Mouse (Mus musculus) kidney, postnatal 36 days (tissue): Measurements from ENCODE around the gene Gpd2.

Experiments
- DNase-seq, 2 experiments: peaks; one replicate each; pipeline ENCODE4 v3.0.0; 2021 to 2022; ENCODE audit warnings: mixed read lengths in 2 of 2

The Gpd2 gene

DNA sequence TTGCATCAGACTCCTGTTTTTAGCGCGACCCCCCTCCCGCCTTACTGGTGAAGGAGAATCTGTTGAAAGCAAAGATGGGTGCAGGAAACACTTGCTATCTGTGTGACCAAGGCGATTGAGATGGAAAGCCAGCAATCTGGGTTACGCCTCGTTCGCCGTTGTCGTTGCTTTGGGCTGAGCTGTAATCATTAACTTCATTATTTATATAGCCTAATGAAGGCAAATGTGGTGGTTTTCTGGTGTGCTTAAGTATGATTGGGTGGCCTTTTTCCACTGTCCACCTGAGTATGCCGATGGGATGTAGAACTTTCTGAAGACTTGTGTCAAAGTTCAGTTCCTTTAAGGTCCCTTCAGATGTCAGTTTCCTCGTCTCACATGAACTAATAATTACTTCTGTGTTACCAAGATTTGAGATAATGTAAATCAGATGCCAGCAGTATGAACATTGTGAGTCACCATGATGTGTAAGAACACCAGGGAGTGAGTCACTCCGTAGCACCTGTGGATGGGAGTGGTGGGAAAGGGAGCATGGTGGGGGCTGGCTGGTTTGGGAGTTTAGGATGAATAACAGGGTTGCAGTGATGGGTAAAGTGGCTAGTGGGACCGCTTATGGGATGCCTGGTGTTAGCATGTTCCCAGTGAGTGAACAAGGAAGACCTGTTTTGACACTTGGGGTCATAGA lies 14.3 kb downstream of the Gpd2 start:
- no peak for DNase-seq

DNA sequence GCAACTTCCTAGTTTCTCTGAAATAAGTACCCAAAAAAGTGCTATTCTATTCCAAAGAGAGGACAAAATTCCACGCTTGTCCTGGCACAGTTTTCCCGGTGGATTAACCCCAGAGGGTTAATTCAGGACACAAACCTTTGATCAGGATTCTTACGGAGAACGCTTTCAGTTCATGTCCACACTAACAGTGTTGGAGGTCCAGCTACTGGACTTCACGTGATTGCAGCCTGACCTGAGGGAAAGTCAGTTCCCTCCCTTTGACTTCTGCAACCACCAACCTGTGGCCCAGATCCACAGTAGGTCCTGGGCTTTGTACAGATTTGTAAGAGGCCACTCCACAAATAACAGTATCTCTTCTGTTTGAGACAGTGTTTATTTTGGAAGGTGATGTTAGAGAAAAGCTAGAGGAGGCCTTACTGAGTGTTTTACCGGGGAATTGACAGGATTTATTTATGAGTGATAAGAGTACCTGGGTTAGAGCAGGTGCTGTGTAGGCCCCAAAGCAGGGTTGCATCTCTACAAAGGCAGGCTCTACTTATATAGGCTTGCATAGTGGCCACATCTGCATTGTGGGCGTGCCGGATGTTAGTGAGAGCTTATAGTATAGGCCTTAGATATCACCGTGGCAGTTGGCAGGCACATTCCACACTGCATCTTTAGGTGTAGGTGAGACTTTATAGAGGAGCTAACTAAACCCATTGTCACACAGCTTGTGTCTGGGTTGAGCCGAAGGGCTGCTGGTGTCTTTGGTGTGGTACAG lies 15.3 kb downstream of the Gpd2 start:
- peak; percentile 77 to 86 for DNase-seq

DNA sequence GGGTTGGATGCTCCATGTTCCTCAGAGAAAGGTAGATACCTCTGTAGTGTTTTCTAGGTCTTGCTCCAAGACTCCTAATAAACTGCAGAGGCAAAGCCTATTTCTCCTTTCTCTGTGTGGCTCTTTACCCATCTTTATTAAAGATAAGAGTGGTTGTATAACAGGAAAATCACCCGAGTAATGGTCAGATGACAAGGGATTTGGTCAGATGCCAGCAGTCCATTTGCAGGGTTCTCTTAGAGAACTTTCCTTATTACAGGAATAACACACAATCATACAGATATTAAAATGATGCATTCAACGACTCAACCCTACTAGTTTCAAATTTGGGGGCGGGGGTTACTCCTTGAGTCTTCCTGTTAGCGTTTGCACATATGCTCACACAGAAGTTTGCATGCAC lies 16.8 kb downstream of the Gpd2 start:
- peak in 1 of 2 experiments; percentile 45 for DNase-seq

DNA sequence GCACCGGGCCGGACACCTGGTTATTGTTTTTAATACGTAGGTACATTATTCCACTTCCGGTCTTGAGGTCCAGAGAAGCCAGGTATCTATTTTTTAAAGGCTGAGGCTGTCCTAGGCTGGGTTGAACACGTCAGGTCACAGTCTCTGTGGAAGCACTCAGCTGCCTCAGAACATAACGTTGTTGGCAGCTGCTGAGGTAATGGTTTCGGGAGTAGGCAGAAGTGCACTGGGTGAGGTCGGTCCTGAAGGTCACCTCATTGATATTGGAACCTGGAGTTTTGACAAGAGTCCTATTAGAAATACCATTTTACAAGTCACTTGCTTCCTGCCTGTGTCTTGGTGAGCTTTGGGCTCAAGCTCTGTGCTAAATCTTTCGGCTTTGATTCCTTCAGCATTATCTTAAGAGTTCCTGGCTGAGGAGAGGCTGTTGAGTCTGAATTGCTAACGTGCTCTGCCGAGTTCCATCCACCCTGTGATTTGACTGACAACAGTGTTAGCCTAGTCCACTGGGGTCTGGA lies 17.8 kb downstream of the Gpd2 start:
- no peak for DNase-seq

DNA sequence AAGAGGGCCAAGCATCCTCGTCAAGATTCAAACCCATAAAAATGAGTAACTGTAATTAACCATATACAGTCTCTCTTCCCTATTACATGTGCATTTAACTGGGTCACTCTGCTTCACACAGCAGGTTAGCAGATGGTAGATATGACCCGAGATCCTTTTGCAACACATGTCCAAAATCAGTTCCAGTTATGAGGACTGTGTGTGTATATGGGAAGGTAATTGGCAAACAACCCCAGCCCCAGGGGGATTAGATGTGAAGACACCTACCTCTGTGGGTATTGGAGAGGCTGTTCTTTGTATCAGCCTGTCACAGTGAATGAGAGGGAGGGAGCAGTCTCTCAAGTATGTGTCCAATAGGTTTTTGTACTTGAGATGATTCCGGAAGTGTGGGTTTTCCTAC lies 18.4 kb downstream of the Gpd2 start:
- DNase-seq: no peak

DNA sequence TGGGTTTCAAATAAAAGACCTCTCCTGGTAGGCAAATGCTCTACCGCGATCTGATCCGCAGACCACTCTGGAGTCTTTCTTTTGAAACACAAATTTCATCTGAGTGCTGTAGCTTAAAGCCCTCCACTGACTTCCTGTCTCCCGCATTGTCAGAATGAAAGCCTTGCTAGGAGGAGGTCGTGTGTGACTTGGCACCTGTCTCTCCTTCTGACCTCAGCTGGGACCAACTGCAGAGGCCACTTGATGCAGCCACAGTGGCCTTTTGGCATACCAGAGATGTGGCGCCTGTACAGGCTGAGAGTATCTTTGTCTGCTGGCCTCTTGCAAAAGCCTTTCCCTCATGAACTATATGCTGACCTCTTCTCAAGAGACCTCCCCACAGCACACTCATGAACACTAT lies 19.0 kb downstream of the Gpd2 start:
- no peak for DNase-seq

DNA sequence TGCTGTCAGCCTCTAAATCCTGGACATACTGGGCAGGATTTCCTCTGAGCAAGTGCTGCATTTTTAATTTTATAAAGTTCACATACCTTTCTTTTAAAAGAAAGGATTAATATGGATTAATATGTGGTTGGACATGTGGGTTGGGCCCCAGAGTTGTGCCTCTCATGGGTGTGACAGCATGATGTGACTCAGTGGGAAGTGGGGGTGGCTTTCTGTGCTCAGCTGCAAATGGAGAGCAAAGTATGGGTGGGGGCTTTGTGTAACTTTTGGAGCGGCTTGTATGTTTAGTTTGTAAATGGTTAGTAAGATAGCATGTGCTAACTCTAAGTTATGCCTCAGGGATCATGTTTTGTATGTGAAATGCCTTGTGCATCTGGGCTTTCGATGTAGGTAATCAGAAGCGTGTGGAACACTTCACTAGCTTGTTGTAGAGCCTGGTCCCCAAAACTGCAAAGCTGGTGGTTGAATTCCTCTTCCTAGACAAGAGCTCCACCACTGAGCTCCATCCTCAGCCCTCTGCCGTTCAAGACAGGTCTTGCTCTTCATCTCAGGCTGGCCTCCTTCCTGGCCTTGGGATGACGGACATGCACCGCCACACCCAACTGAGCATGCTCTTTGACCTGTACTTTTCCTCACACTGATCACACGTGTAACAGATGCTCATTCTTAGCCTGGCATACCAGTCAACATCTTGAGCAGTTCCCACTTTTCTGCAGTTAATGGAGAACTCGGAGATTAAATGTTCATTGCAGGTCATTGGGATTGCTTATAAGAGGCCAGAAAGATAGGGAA lies 24.0 kb downstream of the Gpd2 start:
- DNase-seq: peak; percentile 71 to 78

DNA sequence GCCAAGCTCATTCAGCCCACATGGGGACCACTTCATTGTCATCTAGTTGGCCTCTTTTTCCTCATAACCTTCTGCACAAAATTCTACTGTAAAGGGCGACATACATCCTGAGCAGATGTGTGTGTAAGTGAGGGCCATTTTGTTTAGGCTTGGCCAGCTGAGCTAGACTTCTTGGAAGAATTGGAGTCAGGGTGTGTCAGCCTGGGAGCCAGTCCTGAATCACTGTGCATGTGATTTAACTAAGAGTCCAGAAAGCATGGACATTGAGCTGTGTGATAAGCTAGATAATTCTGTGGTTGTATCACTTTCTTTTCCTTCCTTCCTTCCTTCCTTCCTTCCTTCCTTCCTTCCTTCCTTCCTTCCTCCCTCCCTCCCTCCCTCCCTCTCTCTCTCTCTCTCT lies 26.0 kb downstream of the Gpd2 start:
- no peak for DNase-seq

DNA sequence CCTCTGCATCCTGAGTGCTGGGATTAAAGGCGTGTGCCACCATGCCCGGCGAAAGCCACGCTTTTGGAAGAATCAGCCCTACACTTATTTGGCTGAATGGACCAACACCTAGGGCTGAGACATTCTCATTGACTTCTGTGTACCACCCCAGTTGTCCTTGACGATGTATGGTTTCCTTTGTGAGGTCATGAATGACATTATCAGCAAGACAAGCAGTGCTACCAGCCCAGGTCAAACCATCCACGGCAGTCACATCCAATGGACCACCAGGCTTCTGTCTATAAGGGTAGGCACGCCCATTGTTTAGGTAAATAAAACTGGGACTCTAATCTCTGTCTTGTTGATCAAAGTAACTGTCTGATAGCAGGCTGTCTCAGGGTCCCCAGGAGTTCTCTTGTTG lies 27.5 kb downstream of the Gpd2 start:
- DNase-seq: no peak

DNA sequence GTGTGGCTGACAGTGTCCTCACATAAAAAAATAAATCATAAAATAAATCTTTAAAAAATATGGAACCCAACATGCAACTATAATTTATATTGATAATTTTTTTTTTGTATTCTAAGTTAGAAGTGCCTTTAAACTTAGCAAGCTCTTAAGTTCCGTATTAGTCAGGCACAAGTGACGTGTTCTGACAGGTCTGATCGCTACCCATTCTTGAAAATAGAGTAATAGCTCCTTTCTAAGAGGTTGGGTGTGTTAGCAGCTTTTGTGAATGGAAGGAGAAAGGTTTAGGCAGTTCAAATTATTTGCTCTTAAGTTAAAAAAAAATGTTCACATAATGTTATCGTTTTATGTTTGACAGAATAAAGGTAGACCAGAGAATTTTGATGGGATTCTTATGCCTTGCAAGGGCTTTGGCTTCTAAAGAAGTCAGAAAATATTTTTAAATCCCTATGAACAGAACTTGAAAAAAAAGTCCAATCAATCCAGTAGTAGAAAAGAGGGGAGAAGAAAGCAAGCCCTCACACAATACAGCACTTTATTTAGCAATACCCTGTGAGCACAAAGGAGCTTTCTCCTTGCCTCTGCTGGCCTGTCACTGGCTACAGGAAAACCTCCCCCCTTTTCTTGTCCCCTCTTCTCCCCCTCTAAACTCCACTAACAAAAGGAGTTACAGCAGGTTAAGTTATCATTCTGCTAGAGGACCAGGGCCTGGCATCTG lies 29.4 kb downstream of the Gpd2 start:
- DNase-seq: no peak

DNA sequence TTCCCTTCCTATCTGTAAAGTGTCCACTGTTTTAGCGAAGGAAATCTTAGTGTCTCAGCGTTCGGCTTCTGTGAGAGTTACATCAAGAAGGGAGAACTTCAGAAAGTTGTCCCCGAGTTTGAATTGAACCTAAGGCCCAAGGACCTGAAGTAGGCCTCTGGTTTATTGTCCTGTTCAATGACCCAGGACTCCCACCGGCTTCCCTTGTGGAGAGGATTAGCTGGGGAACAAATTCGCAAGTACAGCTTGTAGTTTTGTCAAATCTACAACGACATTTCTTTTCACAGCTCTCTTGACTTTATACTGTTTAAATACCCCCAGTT lies 29.9 kb downstream of the Gpd2 start:
- DNase-seq: no peak

DNA sequence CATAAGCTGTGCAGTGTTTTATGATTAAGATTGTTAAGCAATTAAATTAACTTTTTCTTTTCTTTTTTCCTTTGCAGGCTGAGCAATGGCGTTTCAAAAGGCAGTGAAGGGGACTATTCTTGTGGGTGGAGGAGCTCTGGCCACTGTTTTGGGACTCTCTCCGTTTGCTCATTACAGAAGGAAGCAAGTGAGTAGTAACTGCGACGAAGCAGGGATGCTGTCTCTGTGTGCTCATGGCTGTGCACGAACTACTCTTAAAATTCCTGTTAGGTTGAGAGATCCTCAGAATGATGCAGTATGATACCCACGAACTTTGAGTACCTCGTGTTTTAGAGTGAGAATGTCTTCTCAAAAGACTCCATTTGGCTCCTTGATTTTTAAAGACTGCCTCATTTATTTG lies 30.5 kb downstream of the Gpd2 start:
- no peak for DNase-seq

DNA sequence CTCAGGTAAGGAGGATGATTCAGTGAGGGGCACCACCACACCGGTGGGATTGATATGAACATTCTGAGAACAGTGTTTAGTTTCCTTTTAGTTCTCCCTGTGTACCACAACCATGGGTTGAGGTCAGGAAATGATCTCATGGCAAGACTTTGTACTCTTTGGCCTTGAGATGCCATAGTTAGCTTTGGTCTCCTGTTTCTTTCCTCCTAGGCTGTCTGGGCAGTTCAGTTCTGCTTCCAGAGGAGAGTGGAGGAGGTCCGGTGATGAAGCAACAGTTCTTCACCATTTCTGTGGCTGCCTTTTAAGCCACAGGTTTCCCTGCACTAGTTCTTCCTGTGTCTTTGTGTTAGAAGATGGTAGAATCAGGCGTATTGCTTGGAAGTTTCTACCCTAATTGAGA lies 31.4 kb downstream of the Gpd2 start:
- no peak for DNase-seq

DNA sequence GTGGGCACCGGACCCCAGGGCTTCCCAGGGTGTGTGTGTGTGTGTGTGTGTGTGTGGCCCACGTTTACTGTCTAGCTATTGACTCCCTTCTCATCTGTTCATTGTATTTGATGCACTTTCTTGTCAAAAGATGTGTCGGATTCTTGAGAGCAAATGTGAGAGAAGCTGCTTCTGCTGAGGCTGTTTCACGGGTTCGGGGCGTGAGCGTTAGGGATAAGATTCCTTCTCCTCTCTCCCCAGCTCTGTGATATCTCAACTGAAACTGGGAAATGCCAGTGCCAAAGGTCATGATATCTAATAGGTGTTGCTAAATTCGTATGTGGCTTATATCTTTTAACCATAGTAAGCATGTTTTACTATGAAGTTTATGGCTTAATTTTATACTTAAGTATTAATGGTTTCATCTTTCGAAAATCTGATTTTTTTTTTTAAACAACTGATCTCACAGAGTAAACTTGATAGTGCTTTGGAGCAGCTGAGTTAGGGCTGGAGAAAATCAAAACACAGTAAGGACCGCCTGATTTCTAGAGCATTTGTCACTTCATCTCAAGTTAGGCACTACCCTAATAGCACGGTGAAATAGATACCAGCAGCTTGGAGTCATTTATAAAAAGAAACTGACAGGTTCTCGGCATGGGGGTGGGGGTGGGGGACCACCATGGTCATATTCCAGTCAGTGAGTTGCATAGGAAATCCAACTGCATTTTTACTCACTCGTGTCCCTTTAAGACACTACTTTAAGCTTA lies 32.4 kb downstream of the Gpd2 start:
- no peak for DNase-seq

DNA sequence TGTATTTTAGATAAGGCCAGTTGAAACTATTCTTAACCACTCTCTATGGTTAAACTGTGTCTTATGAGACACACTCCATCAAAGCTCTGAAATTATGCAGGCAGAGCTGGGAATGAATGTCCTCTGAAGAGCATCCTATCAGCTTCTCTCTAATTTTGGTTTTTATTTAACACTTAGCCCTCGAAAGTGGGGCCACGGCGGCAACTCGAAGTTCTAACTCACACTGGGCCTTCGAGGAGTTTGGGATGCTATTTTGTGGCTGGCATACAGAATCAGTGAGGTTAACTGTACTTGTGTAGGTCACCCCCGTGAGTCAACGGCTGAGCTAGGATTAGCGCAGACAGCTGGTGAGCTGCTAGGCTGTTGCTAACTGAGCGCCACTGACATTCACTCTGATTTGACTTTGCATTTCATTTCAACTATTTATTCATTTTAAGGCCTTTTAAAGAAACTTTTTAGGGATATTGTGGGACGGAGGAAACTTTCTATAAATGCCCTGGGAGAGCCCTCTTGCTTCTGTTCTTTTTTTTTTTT lies 42.8 kb downstream of the Gpd2 start:
- no peak for DNase-seq

DNA sequence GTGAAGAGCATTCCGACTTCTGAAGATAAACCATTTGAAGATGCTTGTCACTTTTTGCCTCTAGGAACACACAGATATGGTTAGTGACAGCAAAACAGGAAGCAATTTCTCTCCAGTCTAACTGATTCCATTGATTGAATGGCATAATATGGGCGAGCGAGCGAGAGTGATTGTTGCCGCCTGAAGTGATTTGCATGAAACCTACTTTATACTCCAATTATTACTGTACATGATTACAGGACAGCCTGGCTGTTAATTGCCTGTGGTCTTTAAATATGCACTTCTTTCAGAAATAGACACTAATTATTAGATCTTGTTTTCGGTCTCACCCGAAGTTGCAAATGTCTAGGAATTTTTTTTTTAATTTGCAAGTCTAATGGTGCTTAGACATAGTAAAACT lies 46.4 kb downstream of the Gpd2 start:
- no peak for DNase-seq

DNA sequence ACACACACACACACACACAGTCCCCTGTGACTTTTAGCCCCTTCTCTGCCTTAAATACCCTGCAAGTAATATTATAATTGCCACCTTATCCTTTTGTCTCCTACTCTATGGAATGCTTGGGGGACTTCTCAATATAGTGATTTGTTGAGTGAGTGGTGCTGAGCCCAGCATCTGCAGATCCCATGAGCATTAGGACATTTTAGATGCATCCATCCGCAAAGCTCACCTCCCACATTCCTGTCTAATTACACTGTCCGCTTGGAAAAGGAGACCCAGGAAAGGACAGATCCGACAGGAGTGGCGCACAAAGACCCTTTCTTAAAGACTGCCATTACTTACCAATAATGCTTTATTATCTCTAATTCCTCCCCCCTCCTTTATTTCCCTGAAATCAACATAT lies 47.8 kb downstream of the Gpd2 start:
- no peak for DNase-seq

DNA sequence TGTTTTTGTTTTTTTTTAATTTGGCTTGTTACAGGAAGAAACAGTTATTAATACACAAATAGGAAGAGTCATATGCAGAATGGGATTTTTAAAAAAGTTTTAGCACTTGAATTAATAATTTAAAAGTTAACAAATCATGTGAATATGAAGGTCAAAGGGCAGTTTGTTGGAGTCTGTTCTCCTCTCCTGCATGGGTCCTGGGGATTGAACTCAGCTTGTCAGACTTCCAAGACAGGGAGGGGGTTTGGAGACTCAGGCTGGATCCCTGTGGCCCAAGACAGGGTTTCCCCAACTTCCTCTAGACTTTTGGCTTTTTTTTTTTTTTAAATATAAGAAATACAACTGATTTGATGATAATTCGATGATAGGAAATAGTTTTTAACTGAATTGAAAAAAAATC lies 50.6 kb downstream of the Gpd2 start:
- DNase-seq: peak in 1 of 2 experiments; percentile 39

DNA sequence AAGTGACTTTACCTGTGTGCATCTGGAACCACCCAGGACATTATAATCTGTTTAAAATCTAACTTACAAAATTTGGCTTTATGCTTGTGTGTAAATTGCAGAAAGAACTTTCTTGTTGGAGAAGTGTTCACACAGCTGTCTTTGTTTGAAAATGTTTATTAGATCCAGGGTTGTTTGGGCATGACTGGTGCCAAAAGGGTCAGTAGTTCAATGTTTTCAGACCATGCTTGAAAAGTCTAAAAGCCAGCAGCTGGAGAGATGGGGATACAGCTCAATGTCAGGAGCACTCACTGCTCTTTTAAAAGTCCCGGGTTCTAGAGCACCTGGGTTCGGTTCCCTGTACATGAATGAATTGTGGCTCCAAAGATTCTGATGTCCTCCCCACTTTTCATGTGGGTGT lies 56.1 kb downstream of the Gpd2 start:
- no peak for DNase-seq

DNA sequence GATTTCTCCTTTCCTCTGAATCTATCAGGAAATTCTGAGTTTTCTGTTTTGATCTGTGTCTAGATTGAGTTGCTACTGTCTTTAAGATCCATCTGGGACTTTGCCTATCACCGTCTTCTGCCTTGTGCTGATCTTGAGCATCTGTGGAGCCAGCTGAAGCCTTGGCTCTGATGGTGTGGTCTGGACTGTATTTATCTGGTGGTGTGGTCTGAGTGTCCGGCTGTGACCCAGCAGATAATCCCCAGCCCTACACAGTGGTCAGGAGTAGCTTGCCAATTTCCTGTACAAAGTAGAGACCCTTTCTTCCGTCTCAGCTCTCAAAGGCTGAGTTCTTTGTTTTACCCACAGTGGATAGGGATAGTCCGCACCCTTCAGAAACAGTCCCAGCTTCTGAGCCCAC lies 58.6 kb downstream of the Gpd2 start:
- no peak for DNase-seq

DNA sequence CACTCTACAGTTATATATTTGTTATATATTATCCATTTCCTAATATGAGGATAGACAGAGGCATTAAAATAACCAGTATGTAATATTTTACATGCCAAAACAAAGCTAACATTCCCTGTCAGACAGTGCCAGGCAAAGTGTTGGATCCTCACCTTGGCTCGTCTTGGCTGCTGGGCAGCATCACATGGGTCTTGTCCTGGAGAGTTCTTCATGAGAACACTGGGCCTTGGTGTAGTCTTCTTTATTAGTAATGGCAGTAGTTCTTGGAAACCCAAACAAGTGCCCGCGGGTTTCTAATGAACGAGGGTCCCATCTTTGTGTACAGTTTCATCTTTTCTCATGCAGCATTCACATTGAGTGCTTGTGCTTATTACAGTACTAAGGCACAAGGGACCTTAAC lies 59.8 kb downstream of the Gpd2 start:
- peak in 1 of 2 experiments; percentile 42 for DNase-seq

DNA sequence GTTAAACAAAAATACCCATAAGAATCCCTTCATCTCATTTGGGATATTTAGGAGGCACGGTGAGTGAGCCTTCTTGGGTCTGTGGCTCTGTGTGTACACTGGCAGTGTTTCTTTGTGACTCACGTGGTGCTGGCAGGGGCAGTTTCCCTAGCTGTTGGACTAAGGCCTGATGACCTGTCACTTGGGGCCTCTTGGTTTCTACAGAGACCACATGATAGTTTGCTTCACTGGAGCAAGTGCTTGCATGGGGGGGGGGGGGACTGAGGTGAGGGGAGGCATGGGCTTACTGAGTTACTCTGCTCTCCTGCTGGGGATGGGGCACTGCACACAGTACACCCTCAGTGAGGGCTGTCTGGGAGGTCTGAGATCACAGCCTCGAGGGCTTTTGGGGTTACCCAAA lies 64.1 kb downstream of the Gpd2 start:
- DNase-seq: peak; percentile 34 to 59
